Mouse (Mus musculus): ENCODE data around the gene Tldc1.

Gene Tldc1

DNA sequence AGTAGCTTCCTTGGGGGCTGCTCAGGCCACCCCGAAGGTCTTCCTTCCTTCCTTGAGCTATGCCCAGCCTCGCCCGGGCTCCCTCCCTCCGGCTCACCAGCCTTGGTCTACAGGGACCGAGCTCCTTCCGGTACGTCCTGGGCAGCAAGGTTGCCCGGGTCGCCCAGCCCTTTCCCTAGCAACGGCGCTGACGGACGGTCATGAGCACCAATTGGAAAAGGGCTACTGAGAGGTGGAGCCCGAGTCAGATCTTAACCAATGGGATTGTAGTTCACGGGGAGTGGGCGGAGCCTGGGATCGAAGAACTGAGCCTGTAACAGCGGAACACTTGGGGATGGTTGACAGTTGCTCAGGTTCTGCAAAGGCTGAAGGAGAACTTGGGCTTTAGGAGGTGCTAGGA lies at the start of gene Tldc1:
Gene Tldc1 (minus strand): TSS at position 154 of the 400 bp plus-strand sequence.
- DNase-seq = peak; percentile 99

DNA sequence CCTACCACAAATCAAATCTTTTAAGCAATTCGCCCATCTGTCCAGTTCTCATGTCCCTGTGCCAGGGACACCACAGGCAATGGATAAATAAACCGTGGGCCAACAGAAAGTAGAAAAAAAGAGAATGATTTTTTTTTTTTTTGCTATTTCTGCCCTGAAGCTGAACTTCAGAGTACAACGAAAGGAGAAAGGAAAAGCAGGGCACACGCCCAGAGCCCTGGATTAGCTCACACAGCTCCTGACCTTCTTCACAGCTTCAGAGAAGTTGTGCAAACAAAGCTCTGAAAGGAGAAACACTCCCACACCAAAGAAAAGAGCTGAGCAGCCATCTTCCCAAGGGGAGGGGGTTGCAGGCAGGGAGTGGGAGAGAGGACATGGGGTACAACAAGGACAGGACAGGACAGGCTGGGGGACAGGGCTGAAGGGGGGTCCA lies 49.5 kb upstream of the Tldc1 start:
- no peak for DNase-seq

DNA sequence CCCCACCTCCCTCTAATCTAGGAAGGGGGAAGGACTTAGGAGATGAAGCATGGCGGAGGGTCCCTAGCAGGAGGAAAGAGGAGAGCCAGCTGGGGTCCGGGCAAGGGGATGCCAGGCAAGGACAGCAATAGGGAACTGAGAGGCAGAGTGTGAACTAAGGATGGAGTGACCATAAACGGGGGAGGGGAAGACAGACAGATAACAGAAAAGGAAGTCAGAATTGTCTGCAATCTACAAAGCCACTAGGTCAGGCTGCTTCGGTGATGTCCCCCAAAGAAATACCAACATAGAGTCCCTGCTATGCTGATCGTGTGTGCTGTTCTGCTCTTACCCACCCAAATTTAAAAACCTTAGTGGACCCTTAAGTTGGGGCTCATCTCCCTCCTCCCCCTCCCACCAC lies 48.8 kb upstream of the Tldc1 start:
- DNase-seq = no peak

- DNase-seq = no peak
Measured at GRCm38 (mm10) chr8:119825950-119826730, 47.9 kb upstream of the Tldc1 start.

- DNase-seq = peak; percentile 56
Measured at GRCm38 (mm10) chr8:119824809-119825273, 46.6 kb upstream of the Tldc1 start.

DNA sequence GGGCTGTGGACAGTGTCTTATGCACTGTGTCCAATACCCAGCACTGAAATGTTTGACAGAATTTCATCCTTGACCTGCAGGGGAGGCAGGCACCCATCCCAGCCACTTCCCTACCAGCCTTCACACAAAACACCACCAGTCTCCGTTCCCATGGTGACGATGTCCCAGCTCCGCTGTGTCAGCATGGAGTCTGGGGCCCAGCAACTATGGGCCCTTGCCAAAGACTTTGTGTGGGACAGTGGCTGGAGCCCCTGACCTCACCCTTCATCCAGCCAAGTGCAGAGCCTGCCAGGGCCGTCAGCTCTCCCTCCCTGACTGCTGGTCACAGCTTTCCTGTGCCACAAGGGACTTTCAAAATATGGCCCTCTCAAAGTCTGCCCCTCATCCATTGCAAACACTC lies 45.9 kb upstream of the Tldc1 start:
- peak; percentile 55 for DNase-seq

DNA sequence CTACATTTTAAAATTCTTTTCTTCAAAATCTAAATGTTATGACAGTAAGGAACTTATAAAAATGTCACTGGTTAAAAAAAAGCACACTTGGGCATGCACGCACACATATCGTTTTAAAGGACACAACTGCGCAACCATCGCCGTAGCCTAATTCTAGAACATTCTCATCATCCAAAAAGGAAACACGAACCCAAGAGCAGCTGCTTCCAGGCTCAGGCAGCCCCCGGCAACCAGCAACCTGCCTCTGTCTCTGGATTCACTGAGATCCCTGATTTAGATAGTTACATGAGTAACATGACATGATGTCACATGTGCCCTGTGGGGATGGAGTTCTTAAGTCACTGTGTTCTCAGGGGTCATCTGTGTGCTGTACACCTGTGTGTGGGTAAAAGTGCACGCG lies 45.1 kb upstream of the Tldc1 start:
- no peak for DNase-seq

GRCm38 (mm10) chr8:119821691-119822090 lies 43.5 kb upstream of the Tldc1 start:
- DNase-seq = no peak

DNA sequence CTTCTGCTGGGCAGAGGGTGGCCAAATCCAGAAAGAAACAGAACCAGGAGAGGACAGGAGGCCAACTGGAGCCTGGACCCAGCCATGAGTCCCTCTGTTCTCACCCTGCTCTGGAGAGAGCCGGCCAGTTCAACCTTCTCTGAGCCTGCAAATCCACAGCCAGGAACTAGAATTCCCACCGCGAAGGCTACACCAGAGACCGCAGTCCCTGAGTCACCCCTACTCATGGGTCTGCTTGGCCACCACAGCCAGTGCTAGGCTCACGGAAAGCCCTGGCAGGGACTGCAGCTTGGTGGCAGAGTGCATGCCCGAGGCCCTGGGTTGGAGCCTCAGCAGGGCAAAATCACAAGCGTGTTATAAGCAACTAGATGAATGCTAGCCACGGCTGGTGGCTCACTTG lies 41.8 kb upstream of the Tldc1 start:
- no peak for DNase-seq

- no peak for DNase-seq
Measured at GRCm38 (mm10) chr8:119819316-119819715, 41.1 kb upstream of the Tldc1 start.

DNA sequence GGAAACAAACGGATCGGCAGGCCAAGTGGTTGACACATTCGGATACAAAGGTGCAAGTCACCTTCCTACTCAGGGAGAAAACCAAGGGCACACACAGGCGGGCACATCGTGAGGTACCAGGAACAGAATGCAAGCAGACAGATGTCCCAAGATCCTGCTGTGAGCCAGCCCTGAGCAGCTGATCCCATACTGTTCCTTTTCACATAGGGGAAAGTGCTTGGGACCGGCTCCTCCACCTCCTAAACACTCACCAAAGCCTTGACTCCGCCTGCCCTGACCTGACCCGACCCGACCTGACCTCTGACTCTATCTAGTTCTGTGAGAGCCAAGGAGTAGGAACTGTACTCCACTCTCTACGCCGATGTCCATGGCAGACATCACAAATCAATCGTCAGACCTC lies 39.2 kb upstream of the Tldc1 start:
- no peak for DNase-seq

GRCm38 (mm10) chr8:119816219-119816618 lies 38.0 kb upstream of the Tldc1 start:
- DNase-seq = no peak

DNA sequence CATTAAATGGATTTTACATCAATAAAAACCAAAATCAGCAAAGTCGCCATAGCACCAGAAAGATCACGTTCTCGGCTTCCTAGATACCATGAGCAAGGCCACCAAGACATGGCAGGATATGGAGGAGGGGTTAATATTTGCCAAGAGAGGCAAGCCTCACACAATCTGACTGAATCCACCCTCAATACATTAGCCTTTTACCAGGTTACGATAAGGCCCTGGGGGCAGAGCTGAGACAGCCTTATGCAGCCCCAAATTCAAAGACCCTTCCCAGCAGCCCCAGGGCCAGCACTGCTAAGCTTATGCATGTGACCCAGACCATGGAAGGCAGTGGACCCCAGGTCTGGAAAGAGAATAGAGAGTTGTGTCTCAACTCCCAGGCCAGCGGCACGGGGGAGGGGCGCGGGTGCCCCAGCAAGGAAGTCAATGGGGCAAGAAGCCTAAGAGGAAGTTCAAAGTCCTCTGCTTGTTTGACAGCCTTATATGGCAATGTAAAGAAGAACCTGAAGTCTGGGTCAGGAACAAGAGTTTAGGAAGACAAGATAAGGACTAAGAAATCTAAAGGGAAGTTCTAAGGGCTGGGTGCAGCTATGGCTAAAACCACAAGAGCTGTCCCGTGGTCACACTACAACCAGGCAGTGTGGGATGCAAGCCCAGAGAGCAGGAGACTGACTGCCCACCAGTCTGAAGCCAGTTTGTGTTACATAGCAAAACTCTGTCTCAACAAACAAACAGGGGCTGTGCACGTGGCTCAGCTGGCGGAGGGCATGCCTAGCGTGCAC lies 34.6 kb upstream of the Tldc1 start:
- DNase-seq = no peak

GRCm38 (mm10) chr8:119811925-119812324 lies 33.7 kb upstream of the Tldc1 start:
- no peak for DNase-seq

- no peak for DNase-seq
Measured at GRCm38 (mm10) chr8:119810953-119811499, 32.8 kb upstream of the Tldc1 start.

DNA sequence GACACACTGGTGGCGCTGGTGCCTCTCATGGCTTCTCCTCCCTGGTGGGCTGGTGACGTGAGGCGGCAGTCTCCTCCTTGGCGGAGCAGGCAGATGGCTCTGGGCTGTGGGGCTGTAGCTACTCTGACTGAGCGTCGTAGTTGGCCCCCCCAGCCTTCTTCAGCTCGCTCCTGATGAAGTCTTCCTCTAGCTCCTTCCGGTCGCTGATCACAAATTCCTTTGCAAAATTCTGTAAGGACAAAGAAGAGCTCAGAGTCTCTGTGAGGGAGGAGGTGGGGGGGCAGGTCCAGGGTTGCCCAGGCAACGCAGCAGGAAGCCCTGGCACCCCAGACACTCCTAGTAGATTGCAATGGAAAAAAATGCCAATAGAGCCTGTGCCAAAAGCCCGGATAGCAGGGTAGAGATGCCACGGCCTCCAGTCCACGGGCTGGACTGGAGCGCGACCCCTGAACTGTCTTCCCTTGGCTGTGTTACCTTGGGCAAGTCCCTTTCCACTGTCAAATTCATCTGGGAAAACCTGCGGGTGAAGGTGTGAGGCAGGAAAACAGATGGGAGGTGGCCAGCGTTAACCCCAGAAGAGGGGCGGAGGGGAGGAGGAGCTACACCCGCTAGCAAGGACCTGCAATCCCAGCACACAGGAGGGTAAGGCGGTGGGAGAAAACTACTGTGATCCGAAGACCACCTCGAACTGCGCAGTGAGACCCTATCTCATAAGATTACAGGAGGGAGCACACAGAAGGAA lies 32.1 kb upstream of the Tldc1 start:
- DNase-seq = peak; percentile 54

GRCm38 (mm10) chr8:119809620-119810019 lies 31.4 kb upstream of the Tldc1 start:
- no peak for DNase-seq

DNA sequence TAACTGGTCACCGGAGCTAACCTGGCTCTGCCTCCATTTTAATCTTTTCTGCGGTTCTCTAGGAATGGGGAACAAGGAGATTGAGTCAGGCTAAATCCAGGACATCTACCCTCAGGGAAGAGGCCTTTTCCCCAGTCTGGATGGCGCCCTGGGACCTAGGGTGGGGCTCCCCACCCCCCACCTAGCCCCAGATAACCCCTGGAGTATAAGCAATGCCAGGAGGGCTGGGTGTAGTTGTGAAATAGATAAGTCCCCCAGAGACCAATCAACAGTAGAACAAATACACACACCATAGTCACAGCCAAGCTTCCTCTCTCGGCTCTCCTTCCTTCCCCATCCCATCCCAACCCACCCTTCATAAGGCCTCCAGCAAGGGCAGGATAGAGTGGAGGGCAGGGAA lies 29.5 kb upstream of the Tldc1 start:
- DNase-seq = no peak

GRCm38 (mm10) chr8:119806422-119807263 lies 28.4 kb upstream of the Tldc1 start:
- DNase-seq = peak; percentile 86

- DNase-seq = no peak
Measured at GRCm38 (mm10) chr8:119805275-119805674, 27.1 kb upstream of the Tldc1 start.

DNA sequence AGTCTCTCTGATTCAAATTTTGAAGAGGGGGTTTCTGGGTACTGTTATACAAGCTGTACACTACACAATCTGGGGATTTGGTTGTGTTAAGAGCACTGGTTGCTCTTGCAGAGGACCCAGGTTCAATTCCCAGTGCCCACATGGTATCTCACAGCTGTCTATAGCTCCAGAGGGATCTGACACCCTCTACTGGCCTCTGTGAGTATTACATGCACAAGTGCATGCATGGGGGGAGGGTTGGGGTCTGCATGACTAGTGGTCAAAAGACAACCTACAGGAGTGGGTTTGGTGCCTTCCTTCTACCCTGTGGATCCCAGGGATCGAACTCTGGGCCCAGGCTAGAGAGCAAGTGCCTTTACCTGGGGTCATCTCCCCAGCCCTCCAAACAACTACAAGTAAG lies 24.4 kb upstream of the Tldc1 start:
- DNase-seq = no peak

GRCm38 (mm10) chr8:119801168-119801567 lies 23.0 kb upstream of the Tldc1 start:
- peak; percentile 75 for DNase-seq
